Mouse (Mus musculus): ENCODE data around the gene Snx22.

GRCm38 (mm10) chr9:66084171-66084570, 14.7 kb upstream of the Snx22 start:
- TF ChIP-seq POLR2A (IDR thresholded peaks at IDR 0.05; ENCODE audit: borderline replicate concordance, extremely low read depth, insufficient read depth, insufficient read length, poor library complexity, severe bottlenecking) = no peak
- TF ChIP-seq CTCF (IDR thresholded peaks at IDR 0.05; ENCODE audit: borderline replicate concordance, extremely low read depth, insufficient read depth, insufficient read length) = no peak
